28 mouse cellular contexts compared by ENCODE assay signal in genomic region chr2:120315077-120315476, GRCm38 (mm10). TPM values are rescaled to one million over a fixed set of nuclear protein-coding genes. Genes with fewer than 3 reads are reported as not detected.
"Had no signal": no experiment of that assay in that cellular context is flagged by ENCODE, and none has a peak within 500 bp of the region (broad histone marks: within the 10 kb centered on the region; RNA-seq: fewer than 3 reads in every experiment).

No protein-coding gene starts in this region.

- H3K27ac ChIP-seq: kidney, postnatal 0 days; layer of hippocampus, adult 2 months; liver, embryonic 13.5 days; midbrain, embryonic 10.5 days; midbrain, embryonic 13.5 days had no signal

- DNase-seq: kidney, adult 2 months; layer of hippocampus, adult 9-11 months; liver, embryonic 13.5 days; lung, adult 2 months; right cerebral cortex, adult 18-20 months; right cerebral cortex, postnatal 14 days; right cerebral cortex, postnatal 4 days; thymus, adult 18-20 months; thymus, postnatal 36 days had no signal

- H3K4me3 ChIP-seq: layer of hippocampus, adult 2 months; liver, embryonic 13.5 days; megakaryocyte, embryonic 14.5 days; midbrain, embryonic 10.5 days; midbrain, embryonic 13.5 days had no signal

- H3K9me3 ChIP-seq: liver, embryonic 13.5 days; megakaryocyte, embryonic 14.5 days; midbrain, embryonic 10.5 days; midbrain, embryonic 13.5 days had no signal

- H3K4me2 ChIP-seq: liver, embryonic 13.5 days; midbrain, embryonic 13.5 days had no signal

- H3K9ac ChIP-seq: liver, embryonic 13.5 days; midbrain, embryonic 13.5 days had no signal

- H3K4me1 ChIP-seq: liver, embryonic 13.5 days; midbrain, embryonic 10.5 days; midbrain, embryonic 13.5 days had no signal

- ATAC-seq: midbrain, embryonic 13.5 days; midbrain, embryonic 16.5 days had no signal

- H3K27me3 ChIP-seq: liver, embryonic 13.5 days; midbrain, embryonic 13.5 days had no signal

RNA-seq across cellular contexts. Expression of gene Pla2g4f, which starts 1.1 kb away (rescaled TPM):
- total RNA-seq: layer of hippocampus, adult 2 months; layer of hippocampus, postnatal 25 days; left cerebral cortex, adult 18-20 months; left cerebral cortex, postnatal 10 days; left cerebral cortex, postnatal 36 days had no signal
- polyA plus RNA-seq: kidney, embryonic 14.5 days; limb, embryonic 11.5 days; liver, embryonic 13.5 days; liver, embryonic 16.5 days; midbrain, embryonic 10.5 days; midbrain, embryonic 13.5 days; midbrain, embryonic 16.5 days; neural tube, embryonic 11.5 days; neural tube, embryonic 14.5 days; stomach, embryonic 14.5 days had no signal

RNA-seq across cellular contexts. Expression of gene Pla2g4d, which starts 26.1 kb away (rescaled TPM):
- total RNA-seq: layer of hippocampus, adult 2 months; layer of hippocampus, postnatal 25 days; liver, adult 2 months had no signal
- polyA plus RNA-seq: kidney, adult 2 months; kidney, embryonic 14.5 days; large intestine, adult 2 months; liver, adult 2 months; liver, embryonic 13.5 days; liver, embryonic 16.5 days; lung, embryonic 16.5 days; midbrain, embryonic 13.5 days; neural tube, embryonic 11.5 days; neural tube, embryonic 14.5 days; stomach, embryonic 14.5 days had no signal
